Mouse (Mus musculus) 416B (cell line): ENCODE measurements around the gene Pard3.

Source experiments
- DNase-seq: peaks from one replicate; pipeline ENCODE4 v3.0.0; 2011; ENCODE audit warnings: low read depth

Gene Pard3

DNA sequence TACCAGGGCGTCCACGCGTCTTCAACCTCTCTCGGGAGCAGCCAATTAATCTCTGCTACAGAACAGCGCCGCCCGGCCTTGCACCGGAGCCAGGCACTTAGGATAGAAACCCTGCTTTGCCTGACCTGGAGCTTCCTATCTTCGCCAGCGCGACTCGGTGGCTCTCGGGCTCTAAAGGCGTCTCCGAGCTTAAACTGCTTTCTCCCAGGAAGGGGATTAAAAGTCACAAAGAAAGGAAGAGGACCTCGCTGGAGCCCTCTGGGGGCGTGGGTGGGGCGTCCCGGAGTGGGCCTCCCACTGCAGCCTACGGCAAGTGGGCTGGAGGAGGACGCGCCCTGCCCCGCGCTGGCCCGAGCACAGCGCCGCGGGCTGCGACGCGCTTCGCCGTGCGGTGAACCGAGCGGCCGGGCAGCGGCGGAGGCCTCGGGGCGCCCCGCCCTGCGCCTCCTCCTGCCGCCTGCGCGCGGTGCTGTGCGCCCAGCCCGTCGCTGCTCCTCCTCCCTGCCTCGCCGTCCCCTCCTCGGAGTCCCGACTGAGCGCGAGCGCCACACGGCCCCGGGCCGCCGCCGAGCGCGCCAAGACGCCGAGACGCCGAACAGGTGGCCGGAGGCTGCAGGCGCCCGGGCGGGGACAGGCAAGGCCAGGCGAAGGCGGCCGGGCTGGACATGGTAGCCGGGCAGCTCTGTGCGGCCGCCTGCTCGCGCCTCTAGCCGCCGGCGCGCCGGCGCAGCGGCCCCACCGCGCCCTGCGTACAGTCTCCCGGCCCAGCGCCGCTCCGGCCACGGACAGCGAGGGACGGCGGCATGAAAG is at the start of gene Pard3:
TSS of gene Pard3 (plus strand) at position 343 of the 810 bp plus-strand sequence.
- DNase-seq: no peak

DNA sequence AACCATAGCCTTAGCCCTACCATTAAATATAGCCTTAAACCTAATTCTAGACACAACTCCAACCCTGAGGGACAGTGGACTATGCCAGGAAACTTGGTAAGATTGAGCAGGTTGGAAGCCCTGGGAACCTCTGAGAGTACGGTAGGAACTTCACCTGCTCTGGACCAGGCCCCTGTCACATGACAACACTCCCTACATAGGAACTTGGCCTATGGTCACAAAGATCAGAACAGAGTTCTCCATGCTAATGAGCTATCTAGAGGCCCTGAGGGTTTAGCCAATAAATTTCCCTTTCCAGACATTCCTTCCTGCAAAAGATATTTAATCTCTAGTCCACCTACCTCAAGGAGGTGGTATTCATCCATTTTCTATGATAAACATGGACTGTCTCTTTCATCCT is 41.9 kb upstream of the Pard3 start:
- no peak for DNase-seq

DNA sequence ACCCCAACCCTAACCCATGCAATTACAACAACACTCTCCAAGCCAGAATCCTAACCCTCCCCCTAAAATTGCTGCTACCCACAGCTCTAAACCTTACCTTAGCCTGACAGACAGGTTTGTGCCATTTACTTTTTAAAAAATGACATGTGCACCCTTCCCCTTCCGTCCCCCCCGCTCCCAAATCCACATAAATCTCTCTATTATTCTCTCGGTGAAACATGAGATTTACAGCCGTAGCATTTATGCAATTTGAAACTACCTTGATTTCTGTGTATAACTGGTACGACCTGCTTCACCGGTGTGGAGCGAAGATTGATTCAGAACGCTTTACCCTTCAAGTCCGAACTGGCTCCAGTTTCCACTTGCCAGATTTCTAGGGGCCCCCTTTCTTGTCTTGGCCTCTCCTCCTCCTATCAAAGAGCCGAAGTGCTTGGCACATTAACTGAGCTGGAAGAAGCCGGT is 38.4 kb upstream of the Pard3 start:
- no peak for DNase-seq

DNA sequence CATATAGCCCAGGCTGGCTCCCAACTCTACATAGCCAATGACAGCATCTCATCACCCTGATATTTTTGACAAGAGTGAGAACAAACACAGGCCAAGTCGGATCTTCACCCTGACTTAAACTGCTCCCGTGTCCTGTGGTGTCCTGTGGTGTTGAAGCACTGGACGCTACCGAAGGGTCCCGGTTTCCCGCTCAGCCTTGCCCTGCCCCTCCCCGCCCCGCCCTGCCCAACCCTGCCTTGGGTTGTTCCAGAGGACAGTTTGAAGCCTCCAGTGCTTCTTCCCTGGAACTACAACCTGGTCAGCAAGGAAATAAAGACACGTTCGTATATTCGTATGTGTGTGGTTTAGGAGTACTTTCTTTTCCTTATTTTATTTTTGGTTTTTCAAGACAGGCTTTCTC is 37.9 kb upstream of the Pard3 start:
- DNase-seq: no peak

DNA sequence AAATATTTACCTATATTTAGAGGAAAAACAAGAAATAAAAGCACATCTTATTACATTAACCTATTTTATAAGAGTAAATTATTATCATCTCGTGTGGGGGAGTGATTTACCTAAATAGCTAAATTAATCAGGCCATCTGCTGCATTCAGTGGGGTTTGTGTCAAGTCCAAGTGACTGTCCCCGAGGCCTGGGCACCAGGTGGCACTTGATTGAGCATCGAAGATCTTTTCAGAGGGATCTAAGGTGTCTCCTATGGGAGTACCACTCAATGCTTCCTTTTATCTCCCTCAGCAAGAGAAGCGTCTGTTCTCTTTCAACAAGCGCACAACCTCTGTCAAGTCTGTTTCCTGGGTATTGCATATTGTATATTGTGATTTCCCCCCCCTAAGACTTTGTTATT is 32.2 kb upstream of the Pard3 start:
- DNase-seq: no peak

DNA sequence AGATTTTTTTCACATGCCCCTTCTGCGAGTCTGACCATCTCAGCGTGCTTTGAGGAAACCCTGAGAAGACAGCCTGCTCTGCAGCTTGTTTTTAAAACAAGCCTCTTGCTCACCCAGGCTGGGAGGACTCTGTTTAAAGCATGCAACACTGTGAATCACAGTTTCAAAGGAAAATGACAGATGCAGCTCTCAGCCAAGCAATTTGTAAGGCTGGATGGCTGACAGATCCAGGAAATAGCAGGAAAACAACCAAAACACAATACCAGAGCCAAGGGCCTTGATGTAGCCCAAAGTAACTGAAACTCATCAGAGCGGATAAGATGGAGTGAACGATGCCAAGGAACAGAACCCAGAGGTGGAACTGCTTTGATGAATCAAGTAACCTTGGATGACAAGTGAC is 24.8 kb upstream of the Pard3 start:
- no peak for DNase-seq

DNA sequence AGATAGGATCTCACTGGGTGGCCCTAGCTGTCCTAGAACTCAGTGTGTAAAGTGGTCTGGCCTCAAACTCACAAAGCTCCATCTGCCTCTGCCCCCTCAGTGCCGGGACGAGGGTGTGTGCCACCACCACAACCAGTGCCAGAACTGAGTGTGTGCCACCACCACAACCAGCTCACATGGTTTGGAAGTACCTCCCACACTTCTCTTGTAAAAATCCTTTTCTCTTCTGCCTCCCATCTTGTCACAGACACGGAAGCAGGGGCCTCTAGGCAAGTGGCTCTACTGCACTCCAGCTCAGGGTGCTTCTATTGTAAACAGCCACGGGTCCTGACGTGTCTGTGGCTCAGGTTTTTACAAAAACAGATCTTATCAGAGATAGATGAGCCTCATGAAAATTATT is 13.7 kb upstream of the Pard3 start:
- DNase-seq: no peak

DNA sequence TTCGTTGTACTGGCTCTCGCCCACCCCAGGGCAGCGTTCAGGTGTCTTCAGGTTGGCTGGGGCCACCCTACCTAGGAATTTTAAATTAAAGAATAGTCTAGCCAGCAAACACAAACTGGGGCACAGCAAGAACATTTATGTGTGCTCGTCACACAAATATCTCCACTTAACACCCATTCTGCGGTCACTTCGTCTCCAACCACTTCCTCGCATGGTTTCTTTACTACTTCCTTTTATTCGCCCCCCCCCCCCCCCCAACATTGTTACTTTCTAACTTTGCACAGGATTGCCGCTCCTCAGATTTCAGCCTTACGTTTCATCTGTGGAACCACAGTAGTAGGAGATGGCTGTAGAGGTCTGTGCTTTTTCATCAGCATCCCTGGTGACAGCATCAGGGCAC is 11.6 kb upstream of the Pard3 start:
- peak; percentile 70 for DNase-seq

DNA sequence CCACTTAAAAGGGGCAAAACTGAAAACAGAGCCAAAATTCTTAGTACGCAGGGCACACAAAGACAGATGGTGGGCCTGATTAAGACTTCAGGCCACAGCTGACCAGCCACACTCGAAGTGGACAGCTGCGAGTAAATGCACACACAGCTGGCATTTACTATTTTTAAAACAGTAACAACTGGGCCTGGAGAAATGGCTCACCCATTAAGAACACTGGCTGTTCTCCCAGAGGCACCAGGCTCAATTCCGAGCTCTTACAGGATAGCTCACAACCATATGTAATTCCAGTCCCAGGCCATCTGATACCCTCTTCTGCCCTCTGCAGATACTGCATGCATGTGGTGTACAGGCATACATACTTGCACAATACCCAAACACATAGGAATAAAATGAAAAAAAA is 8.6 kb upstream of the Pard3 start:
- no peak for DNase-seq

DNA sequence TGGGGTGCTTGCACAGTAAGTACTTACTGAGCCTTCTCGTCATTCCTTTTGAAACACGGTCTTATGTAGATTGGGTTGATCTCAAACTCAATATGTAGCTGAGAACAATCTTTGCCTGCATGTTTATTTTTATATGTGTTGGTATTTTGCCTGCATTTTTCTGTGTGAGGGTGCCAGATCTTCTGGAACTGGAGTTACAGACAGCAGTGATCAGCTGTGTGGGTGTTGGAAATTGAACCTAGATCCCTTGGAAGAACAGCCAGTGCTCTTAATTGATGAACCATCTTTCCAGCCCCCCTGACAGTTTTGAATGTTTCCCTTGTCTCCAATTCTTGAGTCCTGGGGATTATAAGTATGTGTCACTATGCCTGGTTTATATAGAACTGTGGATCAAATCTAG is 4.9 kb upstream of the Pard3 start:
- no peak for DNase-seq

DNA sequence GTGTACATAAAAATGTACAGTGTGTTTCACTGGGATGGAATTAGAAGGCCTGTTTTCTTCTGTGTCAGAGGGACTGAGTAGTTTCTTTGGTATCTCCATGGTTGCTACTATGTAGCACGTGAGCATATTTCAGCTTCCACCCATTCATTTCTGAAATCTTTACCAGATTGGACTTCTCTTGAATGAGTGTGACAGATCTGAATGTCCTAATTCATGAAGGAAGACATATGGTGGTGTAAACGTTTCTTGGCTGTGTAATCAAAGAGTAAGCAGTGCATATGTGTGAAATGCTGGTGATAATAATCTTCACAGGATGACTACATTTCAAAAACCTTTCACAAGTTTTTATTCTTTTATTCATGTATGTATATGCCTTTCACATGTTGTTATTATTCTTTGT is 3.9 kb upstream of the Pard3 start:
- DNase-seq: no peak

DNA sequence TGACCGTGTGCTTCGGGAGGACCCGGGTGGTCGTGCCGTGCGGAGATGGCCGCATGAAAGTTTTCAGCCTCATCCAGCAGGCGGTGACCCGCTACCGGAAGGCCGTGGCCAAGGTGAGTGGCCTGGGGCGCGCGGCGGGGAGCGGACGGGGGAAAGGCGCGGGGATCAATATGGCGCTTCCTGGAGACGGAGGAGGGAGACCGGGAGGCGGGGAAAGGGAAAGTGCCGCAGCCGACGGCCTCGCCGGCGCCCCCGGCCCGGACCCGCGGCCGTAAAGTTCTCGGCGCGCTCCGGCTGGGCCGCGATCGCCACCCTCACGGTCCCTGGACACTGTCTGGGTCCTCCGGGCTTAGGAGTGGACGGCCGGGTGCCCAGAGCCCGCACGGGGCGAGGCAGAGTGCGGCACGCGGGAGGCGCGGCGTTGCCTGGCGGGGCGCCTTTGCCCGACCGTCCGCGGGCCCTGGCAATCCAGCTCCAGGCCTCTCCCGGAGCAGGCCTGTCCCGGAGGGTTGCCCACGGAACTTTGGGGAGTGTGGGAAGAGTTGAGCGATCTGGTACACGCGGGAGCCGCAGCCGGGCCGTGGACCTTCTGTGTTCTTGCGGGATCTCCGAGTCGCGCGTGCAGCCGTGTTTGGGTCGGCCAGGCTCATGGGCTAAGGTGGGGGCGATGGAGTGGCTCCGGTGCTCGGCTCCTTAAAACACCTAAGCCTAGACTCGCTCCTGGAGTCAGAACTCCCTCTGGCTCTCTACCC is 844 bp downstream of the Pard3 start:
- no peak for DNase-seq

DNA sequence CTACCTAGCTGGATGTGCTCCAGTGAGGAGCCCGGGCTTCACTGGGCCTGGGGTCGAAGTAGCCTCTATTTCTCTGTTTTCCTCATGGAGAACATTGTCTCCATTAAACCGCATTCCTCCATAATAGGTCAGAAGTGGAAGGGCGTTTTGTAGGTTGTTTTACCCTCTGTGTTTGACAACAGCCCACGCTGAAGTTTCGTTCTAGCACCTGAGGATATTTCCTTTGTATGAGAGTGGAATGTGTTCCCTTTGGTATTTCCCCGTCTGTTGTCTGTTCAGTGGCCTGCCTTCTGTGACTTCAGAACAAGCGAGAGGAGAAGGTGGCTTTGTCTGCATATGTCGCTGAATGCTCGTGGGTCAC is 1.4 kb downstream of the Pard3 start:
- DNase-seq: no peak

DNA sequence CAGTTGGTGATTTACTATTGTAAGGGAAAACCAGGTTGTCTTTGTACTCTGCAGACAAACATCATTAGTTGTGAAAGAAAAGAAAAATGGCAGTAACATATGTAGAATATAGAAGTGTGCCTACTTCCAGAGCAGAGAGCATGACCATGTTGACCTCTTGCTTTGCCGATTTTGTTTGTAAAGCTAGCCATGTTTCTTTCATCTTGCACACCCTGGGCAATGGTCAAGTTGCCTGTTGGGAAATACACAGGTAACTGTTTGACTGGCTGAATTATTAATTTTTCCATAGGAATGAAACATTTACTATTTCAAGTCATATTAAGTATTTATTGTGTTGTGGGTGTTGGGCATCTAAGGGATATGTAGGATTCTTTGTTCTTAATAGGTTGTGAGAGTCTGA is 2.1 kb downstream of the Pard3 start:
- DNase-seq: no peak

DNA sequence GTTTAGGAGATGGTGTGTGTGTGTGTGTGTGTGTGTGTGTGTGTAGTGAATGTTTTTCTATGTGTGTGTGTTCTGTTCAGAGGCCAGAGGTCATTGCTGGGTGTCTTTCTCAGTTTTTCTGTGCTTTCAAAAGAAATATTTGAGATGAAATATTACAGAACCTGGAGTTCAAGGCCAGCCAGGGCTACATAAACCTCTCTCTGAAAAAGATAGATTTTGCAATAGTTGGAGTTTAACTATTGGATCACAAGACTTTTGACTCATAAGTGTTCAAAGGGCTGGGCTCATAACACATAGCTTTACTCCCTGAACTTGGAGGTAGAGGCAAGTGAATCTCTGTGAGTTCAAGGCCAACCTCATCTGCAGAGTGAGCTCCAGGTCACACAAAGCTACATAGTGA is 2.8 kb downstream of the Pard3 start:
- no peak for DNase-seq

DNA sequence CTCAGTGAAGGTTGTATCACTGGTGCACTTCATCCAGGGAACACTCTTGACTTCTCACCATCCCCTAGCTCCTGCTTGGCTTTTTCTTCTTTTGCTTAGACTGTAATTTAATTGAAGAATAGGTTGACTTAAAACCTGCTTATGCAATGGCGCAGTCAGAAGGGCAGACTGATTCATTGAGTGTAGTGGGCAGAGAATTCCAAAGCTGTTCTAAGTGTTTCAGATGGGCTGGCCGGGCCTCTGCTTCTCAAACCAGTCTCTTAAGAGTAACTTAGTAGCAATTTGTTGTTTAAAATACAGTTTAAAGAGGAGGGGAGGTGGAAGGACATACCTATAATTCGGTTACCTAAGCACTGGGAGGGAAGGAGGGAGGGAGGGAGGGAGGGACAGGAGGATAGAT is 5.0 kb downstream of the Pard3 start:
- no peak for DNase-seq

DNA sequence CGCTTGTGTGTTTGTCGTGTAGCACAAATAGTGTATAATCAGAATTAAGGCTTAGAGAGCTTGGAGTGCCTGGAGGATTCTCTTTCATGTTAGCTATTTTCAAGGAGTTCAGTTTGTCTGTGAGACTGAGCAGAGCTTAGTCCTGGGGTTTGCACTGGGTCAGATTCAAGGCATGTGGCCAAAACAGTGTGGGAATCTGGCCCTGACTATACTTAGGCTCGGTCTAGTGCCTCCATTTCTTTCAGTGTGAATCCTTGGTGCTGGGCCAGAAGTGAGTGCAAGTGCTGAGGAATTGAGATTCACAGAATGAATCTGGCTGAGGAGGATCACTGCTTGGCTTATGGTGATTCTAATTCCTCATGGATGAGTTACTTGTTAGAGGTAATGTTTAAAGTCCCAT is 6.5 kb downstream of the Pard3 start:
- DNase-seq: no peak

DNA sequence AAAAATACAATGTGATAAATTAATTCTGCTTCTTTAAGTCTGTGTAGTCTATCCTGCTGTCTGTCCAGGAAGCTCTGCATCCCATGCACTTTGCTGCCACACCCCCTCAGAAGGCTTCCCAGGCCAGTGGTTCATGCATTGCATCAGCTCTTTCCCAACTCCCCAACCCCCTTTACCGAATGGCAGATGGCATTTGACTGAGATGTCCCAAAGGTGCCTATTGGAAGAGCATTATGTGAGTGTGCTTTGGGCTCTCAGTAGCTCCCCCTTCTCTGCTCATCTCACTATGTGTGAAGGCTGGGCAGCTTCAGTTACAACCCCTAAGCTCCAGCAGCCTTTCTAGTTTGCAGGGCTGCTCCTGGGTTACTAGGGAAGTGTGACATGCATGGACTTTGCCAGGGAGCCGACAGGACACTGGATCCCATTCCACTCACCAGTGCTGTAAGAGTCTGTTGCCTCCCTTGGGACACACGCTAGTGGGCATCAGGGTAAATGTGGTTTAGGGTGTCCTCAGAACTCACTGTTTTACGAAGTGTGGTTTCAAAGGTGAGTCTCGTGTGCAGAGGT is 9.4 kb downstream of the Pard3 start:
- DNase-seq: no peak

DNA sequence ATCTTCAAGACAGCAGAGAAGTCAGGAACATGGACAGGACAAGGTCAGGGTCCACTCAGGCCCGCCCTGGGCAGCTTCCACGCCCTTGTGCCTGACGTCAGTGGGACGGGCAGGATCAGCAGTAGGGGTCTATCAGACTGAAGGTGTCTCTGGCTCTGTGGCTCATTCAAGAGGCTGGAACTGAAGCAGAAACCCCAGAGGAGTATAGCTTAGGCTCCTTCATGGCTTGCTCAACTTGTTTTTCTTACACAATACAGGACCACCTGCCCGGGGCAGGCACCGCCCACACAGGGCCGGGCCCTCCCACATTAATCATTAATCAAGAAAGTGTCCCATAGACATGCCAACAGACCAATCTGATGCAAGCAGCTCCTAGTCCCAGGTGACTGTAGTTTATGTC is 12.8 kb downstream of the Pard3 start:
- no peak for DNase-seq

DNA sequence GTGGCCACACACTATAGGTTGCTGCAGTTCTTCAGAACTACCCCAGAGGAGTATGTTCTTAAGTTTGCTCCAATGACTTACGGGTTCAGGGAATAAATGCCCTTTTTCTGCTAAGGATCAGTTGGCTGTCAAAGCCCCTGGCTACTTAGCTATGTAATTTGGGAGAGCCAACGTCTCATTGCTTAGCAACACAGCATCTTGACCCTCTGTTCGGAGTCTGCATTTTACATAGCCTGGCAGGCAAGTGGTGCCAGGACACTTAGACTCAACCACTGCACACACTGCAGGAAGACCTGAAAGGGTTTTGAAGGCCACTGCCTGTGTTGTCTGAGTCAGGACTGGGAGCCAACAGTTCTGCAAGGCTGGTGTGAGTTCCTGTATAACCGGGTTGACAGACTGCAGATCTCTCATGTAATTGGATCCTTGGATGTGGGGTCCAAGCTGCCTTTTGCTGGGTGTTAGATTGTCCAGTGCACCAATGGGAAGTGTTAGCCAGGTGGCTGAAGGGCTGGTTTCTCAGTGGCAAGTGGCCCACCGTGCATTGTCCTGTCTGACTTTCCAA is 15.6 kb downstream of the Pard3 start:
- DNase-seq: no peak

DNA sequence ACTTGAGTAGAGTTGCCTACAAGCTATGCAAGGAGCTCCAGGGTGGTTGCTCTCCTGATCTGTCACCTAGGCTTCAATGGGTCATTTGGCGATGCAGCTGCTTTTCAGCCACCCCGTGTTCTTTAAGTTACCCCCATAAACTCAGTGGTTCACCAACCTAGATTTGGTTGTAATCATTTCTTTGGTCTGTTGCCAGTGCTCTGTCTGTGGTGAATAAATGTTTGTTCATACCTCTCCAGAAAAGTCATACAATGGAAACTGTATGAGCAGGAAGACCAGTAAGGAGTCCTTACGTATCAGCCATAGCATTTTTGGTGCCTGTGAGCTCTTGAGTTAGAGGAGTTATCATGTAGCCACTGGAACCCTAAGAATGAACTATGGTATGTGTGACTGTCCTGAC is 17.6 kb downstream of the Pard3 start:
- DNase-seq: no peak

DNA sequence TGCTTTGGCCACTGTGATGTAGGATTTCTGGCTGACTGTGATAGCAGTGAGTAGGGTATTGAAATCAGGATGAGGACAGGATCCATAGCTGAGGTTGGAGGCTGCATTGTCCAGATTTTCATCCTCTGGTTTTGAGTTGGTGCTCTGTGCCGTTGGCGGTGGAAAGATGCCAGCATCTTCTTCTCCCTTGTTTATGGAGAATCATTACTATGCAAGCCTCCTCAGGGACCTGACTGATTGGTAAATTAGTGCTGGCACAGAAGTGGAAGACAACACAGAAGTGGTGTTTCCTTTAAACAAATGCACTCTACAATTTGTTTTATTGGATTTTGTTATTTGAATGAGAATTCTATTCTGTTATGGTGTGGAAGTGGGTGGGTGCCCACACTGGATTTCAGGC is 18.8 kb downstream of the Pard3 start:
- DNase-seq: no peak

DNA sequence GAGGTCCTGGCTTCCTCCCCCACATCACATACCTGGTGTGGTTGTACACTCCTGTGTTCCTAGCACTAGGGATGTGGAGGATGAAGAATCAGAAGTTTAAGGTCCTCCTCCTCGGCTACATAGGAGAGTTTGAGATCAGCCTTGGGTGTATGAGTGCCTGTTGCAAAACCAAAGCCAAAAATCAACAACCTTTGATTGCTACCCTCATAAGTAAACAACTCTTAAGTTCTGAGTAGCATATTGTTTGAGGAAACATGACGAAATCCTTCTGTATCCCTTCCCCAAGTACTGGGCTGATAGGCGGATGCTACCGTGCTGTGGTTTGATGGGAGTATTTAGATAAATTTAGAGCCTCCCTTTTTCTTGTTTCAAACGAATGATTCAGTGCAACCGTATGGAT is 20.9 kb downstream of the Pard3 start:
- no peak for DNase-seq
